Mouse (Mus musculus) cerebellum, adult 18-20 months (tissue): ENCODE measurements around the gene Lrg1.

Source experiments
- DNase-seq, 2 experiments: peaks; one replicate each; pipeline ENCODE4 v3.0.0; 2021

Lrg1 gene

DNA sequence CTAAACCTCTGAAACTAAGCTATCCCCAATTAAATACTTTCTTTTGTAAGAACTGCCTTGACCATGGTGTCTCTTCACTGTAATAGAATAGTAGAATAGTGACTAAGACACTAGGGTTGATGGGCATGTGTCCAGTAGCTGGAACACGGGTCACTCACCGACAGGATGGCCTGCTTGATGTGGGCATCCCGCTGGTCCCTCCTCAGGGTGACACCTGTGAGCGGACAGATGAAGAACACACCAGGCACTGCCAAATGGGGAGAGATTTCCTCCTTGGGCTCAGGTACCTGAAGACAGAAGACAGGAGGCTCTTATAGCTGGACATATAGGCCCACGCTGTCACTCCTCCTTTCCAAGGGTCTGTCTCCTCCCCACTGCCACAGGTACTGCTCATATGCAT, 49.6 kb downstream of the Lrg1 start:
- no peak for DNase-seq

DNA sequence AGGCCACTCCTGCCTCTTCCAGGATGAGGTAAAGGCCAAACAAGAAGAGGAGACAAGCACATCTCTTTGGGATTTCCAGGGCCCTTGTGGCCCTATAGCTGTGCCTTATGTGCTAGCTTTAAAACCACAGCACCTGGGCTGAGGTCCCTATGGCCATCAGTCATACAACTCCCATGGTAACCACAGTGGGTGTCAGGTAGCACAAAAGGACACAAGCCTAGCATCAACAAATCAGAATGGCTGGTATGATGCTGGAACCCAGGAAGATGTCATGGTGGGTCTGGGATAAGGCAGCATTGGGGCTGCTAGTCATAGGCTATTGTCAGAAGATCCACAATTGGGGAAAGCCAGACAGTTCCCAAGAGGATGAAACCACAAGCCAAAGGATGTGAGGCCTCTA, 50.7 kb downstream of the Lrg1 start:
- no peak for DNase-seq
